Mouse (Mus musculus) fat pad, adult 2 months (tissue): ENCODE measurements around the gene Spata2l.
"Not testable (repeated sequence)": the region's sequence is repeated elsewhere in the genome, so short reads cannot be mapped to it uniquely, and the experiment has no call there.

Experiments
- DNase-seq: peaks from one replicate; pipeline ENCODE4 v3.0.0-alpha.2; 2011; ENCODE audit warnings: low read depth, low spot score; ENCODE audit errors: extremely low read depth

Gene Spata2l

GRCm38 (mm10) chr8:123202288-123202687 is 33.7 kb downstream of the Spata2l start:
- no peak for DNase-seq

- DNase-seq: no peak
These were observed 36.2 kb downstream of the Spata2l start for GRCm38 (mm10) chr8:123199864-123200263.

GRCm38 (mm10) chr8:123197016-123197415 is 39.0 kb downstream of the Spata2l start:
- not testable (repeated sequence) for DNase-seq

- no peak for DNase-seq
These were observed 42.3 kb downstream of the Spata2l start for GRCm38 (mm10) chr8:123193771-123194170.

- DNase-seq: no peak
These were observed 44.1 kb downstream of the Spata2l start for GRCm38 (mm10) chr8:123191908-123192307.

GRCm38 (mm10) chr8:123190678-123191077 is 45.4 kb downstream of the Spata2l start:
- DNase-seq: peak; percentile 80

- DNase-seq: no peak
These were observed 47.2 kb downstream of the Spata2l start for GRCm38 (mm10) chr8:123188841-123189240.

- no peak for DNase-seq
These were observed 48.0 kb downstream of the Spata2l start for GRCm38 (mm10) chr8:123188006-123188405.

GRCm38 (mm10) chr8:123185566-123186409 is 50.2 kb downstream of the Spata2l start, which contains the start of gene Dpep1:
TSS of gene Dpep1 (plus strand) at chr8:123186242.
- no peak for DNase-seq

- peak; percentile 50 for DNase-seq
These were observed 54.6 kb downstream of the Spata2l start for GRCm38 (mm10) chr8:123181391-123181790.
